Mouse (Mus musculus) forebrain, embryonic 11.5 days (tissue): ENCODE data around the gene BC107364. TPM values are rescaled to one million over a fixed set of nuclear protein-coding genes. Genes with fewer than 3 reads are reported as not detected.
"Not testable (repeated sequence)": the region's sequence is repeated elsewhere in the genome, so short reads cannot be mapped to it uniquely, and the experiment has no call there.

Experiments used
- ATAC-seq: fragments of 200-750 bp; cut with Nextera tagmentation; replicated peaks from 2 replicates; pipeline ENCODE4 v1.8.0; 2017; ENCODE audit warnings: moderate TSS enrichment; ENCODE audit not compliant: low FRiP score
- DNase-seq: peaks from one replicate; pipeline ENCODE4 v3.0.0-alpha.2; 2017; ENCODE audit warnings: low spot score
- H3K27ac ChIP-seq: fragments of 300-500 bp; sonication (generic); 2 replicates; pipeline ENCODE4 v1.5.1; 2014; ENCODE audit warnings: low read depth, low read length
- H3K27me3 ChIP-seq: fragments of 300-500 bp; sonication (generic); 2 replicates; pipeline ENCODE4 v1.6.1; 2014; ENCODE audit warnings: mild to moderate bottlenecking, low read length, mixed read lengths; ENCODE audit not compliant: control insufficient read depth, insufficient read depth
- H3K36me3 ChIP-seq: fragments of 300-500 bp; sonication (generic); 2 replicates; pipeline ENCODE4 v1.6.1; 2014; ENCODE audit warnings: mild to moderate bottlenecking, low read length, moderate library complexity, mixed read lengths; ENCODE audit not compliant: control insufficient read depth, insufficient read depth
- H3K4me1 ChIP-seq: fragments of 300-500 bp; sonication (generic); replicated peaks from 2 replicates; pipeline ENCODE4 v1.6.1; 2014; ENCODE audit warnings: low read length, mixed read lengths; ENCODE audit not compliant: control insufficient read depth, insufficient read depth
- H3K4me2 ChIP-seq: fragments of 300-500 bp; sonication (generic); 2 replicates; pipeline ENCODE4 v1.6.1; 2014; ENCODE audit warnings: low read depth, mild to moderate bottlenecking, low read length, moderate library complexity, mixed read lengths; ENCODE audit not compliant: severe bottlenecking
- H3K4me3 ChIP-seq: fragments of 300-500 bp; sonication (generic); 2 replicates; pipeline ENCODE4 v1.5.1; 2014; ENCODE audit warnings: low read depth, low read length
- H3K9ac ChIP-seq: fragments of 300-500 bp; sonication (generic); 2 replicates; pipeline ENCODE4 v1.6.1; 2014; ENCODE audit warnings: low read length
- H3K9me3 ChIP-seq: fragments of 300-500 bp; sonication (generic); 2 replicates; pipeline ENCODE4 v1.6.1; 2016; ENCODE audit warnings: low read length, mixed read lengths; ENCODE audit not compliant: control insufficient read depth
- WGBS: fragments of 180-500 bp; shearing (Covaris S2); extraction: QIAGEN DNeasy Blood & Tissue Kit; methylation state at CpG from one replicate; pipeline ENCODE4 v1.1.7; 2014; 5-methylcytosine and 5-hydroxymethylcytosine counted together
- polyA plus RNA-seq: library from polyadenylated mRNA; unstranded; fragments of >200 nt; fragmentation: Nextera tagmentation; extraction: Ambion mirVana; gene quantifications from 2 replicates; pipeline ENCODE4 v1.2.1, GENCODE M21; 2014

Gene BC107364
- polyA plus RNA-seq, 1 experiment from 2014 or later = not detected

GRCm38 (mm10) chr3:96451181-96451737 is 847 bp downstream of the BC107364 start:
- not testable (repeated sequence) for H3K4me3 ChIP-seq, H3K4me2 ChIP-seq, H3K4me1 ChIP-seq, H3K27me3 ChIP-seq, H3K9ac ChIP-seq, H3K9me3 ChIP-seq, H3K36me3 ChIP-seq, DNase-seq, H3K27ac ChIP-seq
- WGBS = no CpG with 5 or more reads among the region's 50 CpGs
- ATAC-seq = 0 out of 2 replicates have a peak, but pooled peaks have one; percentile 8

- not testable (repeated sequence) for H3K36me3 ChIP-seq, H3K4me2 ChIP-seq, H3K9me3 ChIP-seq, H3K4me1 ChIP-seq, H3K4me3 ChIP-seq, DNase-seq, H3K27me3 ChIP-seq, ATAC-seq, H3K27ac ChIP-seq, H3K9ac ChIP-seq
- WGBS = 0% methylated on average over 1 of the region's 10 CpGs
Observed at GRCm38 (mm10) chr3:96450586-96450896, 1.6 kb downstream of the BC107364 start.

GRCm38 (mm10) chr3:96449762-96450585 is 2.1 kb downstream of the BC107364 start:
- not testable (repeated sequence) for H3K9ac ChIP-seq, H3K36me3 ChIP-seq, H3K27ac ChIP-seq, H3K27me3 ChIP-seq, H3K4me3 ChIP-seq, H3K9me3 ChIP-seq, H3K4me1 ChIP-seq, DNase-seq, H3K4me2 ChIP-seq
- peak; percentile 89 for ATAC-seq
- no CpG with 5 or more reads among the region's 68 CpGs for WGBS

- WGBS = 89% methylated on average over 4 of the region's 4 CpGs
Observed at GRCm38 (mm10) chr3:96445436-96445835, 6.7 kb downstream of the BC107364 start.

GRCm38 (mm10) chr3:96440578-96440977 is 11.5 kb downstream of the BC107364 start:
- Histone ChIP-seq H3K4me2 (peak overlapping the region; percentile 65), H3K36me3 (no peaks in the 10 kb centered on the region), H3K9ac (peak overlapping the region; percentile 58), H3K4me3 (peak overlapping the region; percentile 32), H3K9me3 (no peaks in the 10 kb centered on the region), H3K27me3 (peaks cover 59% of the 10 kb centered on the region), H3K4me1 (0 out of 2 replicates have a peak, but pooled peaks cover 5% of the 10 kb centered on the region), H3K27ac (no peak overlapping the region)
- WGBS = under 1% methylated on average over 13 of the region's 13 CpGs
- DNase-seq (peak; percentile 86), ATAC-seq (no peak)

More at GRCm38 (mm10) chr3:96445436-96445835, 6.7 kb downstream of the BC107364 start:
- Histone ChIP-seq H3K4me1 (0 out of 2 replicates have a peak, but pooled peaks cover 3% of the 10 kb centered on the region), H3K9ac (no peak overlapping the region), H3K9me3 (no peaks in the 10 kb centered on the region), H3K36me3 (no peaks in the 10 kb centered on the region), H3K4me2 (no peak overlapping the region), H3K27ac (no peak overlapping the region), H3K4me3 (no peak overlapping the region), H3K27me3 (peaks cover 33% of the 10 kb centered on the region)
- DNase-seq = no peak
- ATAC-seq = no peak

- H3K27ac ChIP-seq = no peak overlapping the region
- H3K4me1 ChIP-seq = 0 out of 2 replicates have a peak, but pooled peaks cover 3% of the 10 kb centered on the region
- H3K36me3 ChIP-seq = no peaks in the 10 kb centered on the region
- peak overlapping the region; percentile 19; the same call in 1 of the 2 replicates for H3K4me3 ChIP-seq
- under 1% methylated on average over 26 of the region's 26 CpGs for WGBS
- ATAC-seq (no peak), DNase-seq (peak; percentile 71)
- peaks cover 45% of the 10 kb centered on the region for H3K27me3 ChIP-seq
- H3K4me2 ChIP-seq = peak overlapping the region; percentile 33
- no peak overlapping the region for H3K9ac ChIP-seq
- H3K9me3 ChIP-seq = no peaks in the 10 kb centered on the region
Observed at GRCm38 (mm10) chr3:96435557-96436091, 16.5 kb downstream of the BC107364 start.

GRCm38 (mm10) chr3:96432207-96432606 is 19.9 kb downstream of the BC107364 start:
- H3K4me3 ChIP-seq = no peak overlapping the region
- H3K27ac ChIP-seq = no peak overlapping the region
- WGBS = 6% methylated on average over 3 of the region's 3 CpGs
- no peaks in the 10 kb centered on the region for H3K9me3 ChIP-seq
- no peak overlapping the region for H3K9ac ChIP-seq
- 0 out of 2 replicates have a peak, but pooled peaks cover 4% of the 10 kb centered on the region for H3K4me1 ChIP-seq
- H3K36me3 ChIP-seq = no peaks in the 10 kb centered on the region
- no peak for DNase-seq
- no peak for ATAC-seq
- no peak overlapping the region for H3K4me2 ChIP-seq
- H3K27me3 ChIP-seq = peaks cover 31% of the 10 kb centered on the region

GRCm38 (mm10) chr3:96429819-96430132 is 22.3 kb downstream of the BC107364 start:
- H3K4me2 ChIP-seq = no peak overlapping the region
- H3K9ac ChIP-seq = no peak overlapping the region
- no peak for ATAC-seq
- H3K4me3 ChIP-seq = no peak overlapping the region
- DNase-seq = no peak
- H3K27ac ChIP-seq = no peak overlapping the region
- H3K9me3 ChIP-seq = no peaks in the 10 kb centered on the region
- H3K36me3 ChIP-seq = no peaks in the 10 kb centered on the region
- H3K4me1 ChIP-seq = 0 out of 2 replicates have a peak, but pooled peaks cover 2% of the 10 kb centered on the region
- peaks cover 20% of the 10 kb centered on the region for H3K27me3 ChIP-seq
- WGBS = 80% methylated on average over 4 of the region's 4 CpGs
